In genomic region chr15:27616159-27616558, GRCm38 (mm10) we compare ENCODE assay signal across 9 mouse cellular contexts. TPM values are rescaled to one million over a fixed set of nuclear protein-coding genes. Genes with fewer than 3 reads are reported as not detected.
DNase-seq lines count a peak whose midpoint lies in the region; ATAC-seq lines count a peak whose summit lies in the region.
"Had no signal": no experiment of that assay in that cellular context is flagged by ENCODE, and none has a peak within 500 bp of the region (broad histone marks: within the 10 kb centered on the region; RNA-seq: fewer than 3 reads in every experiment).

No protein-coding gene starts in this region.

- H3K4me3 ChIP-seq in forebrain, embryonic 12.5 days (replicated peaks), result no peak overlapping the region

- no peaks in the 10 kb centered on the region for H3K27me3 ChIP-seq in forebrain, embryonic 12.5 days

- H3K9ac ChIP-seq in forebrain, embryonic 12.5 days, result no peak overlapping the region

- H3K4me2 ChIP-seq in forebrain, embryonic 12.5 days, result no peak overlapping the region

- peak; percentile 55 for DNase-seq in adrenal gland, postnatal 14 days
- no peak for DNase-seq in adrenal gland, adult 2 months
- peak; percentile 47 for DNase-seq in ovary, postnatal 36 days (ENCODE audit: low spot score)
- DNase-seq in ovary, postnatal 14 days (ENCODE audit: low spot score), result no peak
- peak; percentile 76 to 79 for DNase-seq in heart, postnatal 36 days
- DNase-seq in layer of hippocampus, postnatal 25 days (ENCODE audit: extremely low spot score in 1 of 2, low spot score in 1 of 2), result no peak
- DNase-seq: thymus, postnatal 14 days had no signal

- WGBS in forebrain, embryonic 12.5 days, result 95% methylated on average over 4 of the region's 4 CpGs

- intact Hi-C loops in heart, postnatal 36 days (cut with DNase I), result loop anchor here (10.0 kb wide), 1 partner anchor 151 kb away; the partner anchor contains the start of gene Ank

- ATAC-seq in forebrain, embryonic 12.5 days (ENCODE audit: low FRiP score), result no peak
- no peak for ATAC-seq in megakaryocyte-erythroid progenitor cell, adult 5-6 weeks (replicated peaks; ENCODE audit: low FRiP score, low TSS enrichment, poor library complexity, severe bottlenecking)

- H3K36me3 ChIP-seq in forebrain, embryonic 12.5 days (replicated peaks), result peaks cover 35% of the 10 kb centered on the region

- no peak overlapping the region for H3K27ac ChIP-seq in forebrain, embryonic 12.5 days

- no peaks in the 10 kb centered on the region for H3K4me1 ChIP-seq in forebrain, embryonic 12.5 days

- no peaks in the 10 kb centered on the region for H3K9me3 ChIP-seq in forebrain, embryonic 12.5 days

RNA-seq across cellular contexts. Expression of gene Otulin, which starts 14.3 kb away (rescaled TPM):
- total RNA-seq in adrenal gland, postnatal 14 days (2021), result 37.1 and 43.6 TPM in 2 replicates
- total RNA-seq in adrenal gland, adult 2 months (2021), result 10 to 100 TPM; 34.7 to 38.7 TPM
- 19.4 and 31.2 TPM in 2 replicates for polyA plus RNA-seq in adrenal gland, adult 2 months (2012; rRNA removed)
- total RNA-seq in heart, postnatal 36 days (2021), result 10 to 100 TPM; 30.4 to 31.0 TPM
- 32.5 and 32.7 TPM in 2 replicates for polyA plus RNA-seq in forebrain, embryonic 12.5 days (2016; fragmentation: Nextera tagmentation; extraction: Ambion mirVana)
- 36.3 and 51.2 TPM in 2 replicates for total RNA-seq in megakaryocyte-erythroid progenitor cell, adult 5-6 weeks (2014; fragmentation: Nextera tagmentation)
- total RNA-seq in megakaryocyte-erythroid progenitor cell, adult 5-6 weeks (2017), result 31.0 and 32.2 TPM in 2 replicates
- 10 to 100 TPM; 20.2 to 20.9 TPM for total RNA-seq in layer of hippocampus, postnatal 25 days (2021)

Comparison
In these comparisons a context has a peak if more than half of its experiments do, and no peak if none do; other contexts are left out.
1. DNase-seq: peak in adrenal gland, postnatal 14 days (single experiment), ovary, postnatal 36 days (single experiment) and heart, postnatal 36 days (2 of 2); none in adrenal gland, adult 2 months (single experiment), ovary, postnatal 14 days (single experiment) and layer of hippocampus, postnatal 25 days (0 of 2).